Mouse (Mus musculus) gastrocnemius, postnatal 4 days (tissue): ENCODE results near the gene Dchs2. TPM values are rescaled to one million over a fixed set of nuclear protein-coding genes. Genes with fewer than 3 reads are reported as not detected.

Experiments used
- total RNA-seq, 2 experiments: library from RNA; stranded (reverse); gene quantifications; 2 replicates each; pipeline ENCODE4 v1.2.3; 2021

The Dchs2 gene
- total RNA-seq, 2 experiments from 2014 or later, result 17.1 to 18.0 TPM

Other genes starting within 250 kb of the Dchs2 start
- gene Lrat, start 224.0 kb upstream of the Dchs2 start, total RNA-seq, result under 1 TPM; 0.15 to 0.18 TPM
- 1 to 10 TPM in 1 of 2 experiments, under 1 TPM in 1; 0.78 to 5.0 TPM for gene Fgg, start 120.2 kb upstream of the Dchs2 start, total RNA-seq
- 1 to 10 TPM in 1 of 2 experiments, under 1 TPM in 1; 0.59 to 8.2 TPM for gene Fga, start 101.9 kb upstream of the Dchs2 start, total RNA-seq
- 1 to 10 TPM in 1 of 2 experiments, under 1 TPM in 1; 0.27 to 3.4 TPM for gene Fgb, start 78.1 kb upstream of the Dchs2 start, total RNA-seq
- gene Plrg1, start 72.4 kb upstream of the Dchs2 start, total RNA-seq, result 10 to 100 TPM; 40.6 to 45.7 TPM